7 mouse cellular contexts compared by ENCODE assay signal in genomic region chr13:49216220-49216552, GRCm38 (mm10). TPM values are rescaled to one million over a fixed set of nuclear protein-coding genes. Genes with fewer than 3 reads are reported as not detected.
DNase-seq lines count a peak whose midpoint lies in the region; ATAC-seq and TF ChIP-seq lines count a peak whose summit lies in the region.

No protein-coding gene starts in this region.

- 0 out of 2 replicates have a peak, but pooled peaks cover 2% of the 10 kb centered on the region for H3K9me3 ChIP-seq in lung, postnatal 0 days (ENCODE audit: low read length)
- H3K9me3 ChIP-seq in forebrain, embryonic 11.5 days (ENCODE audit: control insufficient read depth, low read length) = peaks cover 2% of the 10 kb centered on the region; the same call in 1 of the 2 replicates
- no peaks in the 10 kb centered on the region for H3K9me3 ChIP-seq in limb, embryonic 15.5 days
- H3K9me3 ChIP-seq in stomach, embryonic 15.5 days = no peaks in the 10 kb centered on the region

- DNase-seq in lung, postnatal 0 days (ENCODE audit: low spot score) = no peak
- DNase-seq in lung, adult 18-20 months = no peak
- DNase-seq in forebrain, embryonic 11.5 days (ENCODE audit: low spot score) = no peak
- DNase-seq in ovary, postnatal 10 days (ENCODE audit: low spot score) = no peak
- no peak for DNase-seq in urinary bladder, postnatal 36 days (ENCODE audit: low spot score in 2 of 2)

- 5% methylated on average over 17 of the region's 17 CpGs for WGBS in lung, postnatal 0 days
- WGBS in forebrain, embryonic 11.5 days = 2% methylated on average over 17 of the region's 17 CpGs
- 4% methylated on average over 17 of the region's 17 CpGs for WGBS in limb, embryonic 15.5 days
- 5% methylated on average over 17 of the region's 17 CpGs for WGBS in stomach, embryonic 15.5 days

- peak overlapping the region; percentile 86 for H3K4me3 ChIP-seq in lung, postnatal 0 days (ENCODE audit: low read depth, low read length)
- H3K4me3 ChIP-seq in forebrain, embryonic 11.5 days (ENCODE audit: low read depth, low read length) = peak overlapping the region; percentile 59
- H3K4me3 ChIP-seq in limb, embryonic 15.5 days = peak overlapping the region; percentile 92
- H3K4me3 ChIP-seq in stomach, embryonic 15.5 days (replicated peaks) = peak overlapping the region; percentile 73

- no peak for TF ChIP-seq CTCF in lung, postnatal 0 days (IDR thresholded peaks at IDR 0.05)

- peak overlapping the region; percentile 83 for H3K4me2 ChIP-seq in lung, postnatal 0 days (replicated peaks; ENCODE audit: low read depth, low read length)
- H3K4me2 ChIP-seq in forebrain, embryonic 11.5 days (ENCODE audit: low read depth, low read length, severe bottlenecking) = peak overlapping the region; percentile 87
- H3K4me2 ChIP-seq in limb, embryonic 15.5 days = peak overlapping the region; percentile 76
- H3K4me2 ChIP-seq in stomach, embryonic 15.5 days = peak overlapping the region; percentile 75

- peak; percentile 55 for ATAC-seq in lung, postnatal 0 days
- peak; percentile 68; the same call in 1 of the 2 replicates for ATAC-seq in forebrain, embryonic 11.5 days (replicated peaks; ENCODE audit: low FRiP score)
- peak; percentile 40; the same call in 1 of the 2 replicates for ATAC-seq in limb, embryonic 15.5 days (ENCODE audit: insufficient number of reproducible peaks, low FRiP score, low TSS enrichment, low read depth)
- ATAC-seq in stomach, embryonic 15.5 days (ENCODE audit: insufficient read depth, low FRiP score, low read depth) = peak; percentile 64

- peaks cover 15% of the 10 kb centered on the region; the same call in 1 of the 2 replicates for H3K4me1 ChIP-seq in lung, postnatal 0 days (ENCODE audit: insufficient read depth, low read depth, low read length)
- H3K4me1 ChIP-seq in forebrain, embryonic 11.5 days (replicated peaks; ENCODE audit: control insufficient read depth, insufficient read depth, low read length) = peaks cover 10% of the 10 kb centered on the region
- peaks cover 35% of the 10 kb centered on the region for H3K4me1 ChIP-seq in limb, embryonic 15.5 days
- peaks cover 27% of the 10 kb centered on the region for H3K4me1 ChIP-seq in stomach, embryonic 15.5 days

- H3K36me3 ChIP-seq in lung, postnatal 0 days (ENCODE audit: insufficient read depth, low read length) = no peaks in the 10 kb centered on the region
- no peaks in the 10 kb centered on the region for H3K36me3 ChIP-seq in forebrain, embryonic 11.5 days (ENCODE audit: control insufficient read depth, insufficient read depth, low read length)
- 0 out of 2 replicates have a peak, but pooled peaks cover 4% of the 10 kb centered on the region for H3K36me3 ChIP-seq in limb, embryonic 15.5 days
- H3K36me3 ChIP-seq in stomach, embryonic 15.5 days = no peaks in the 10 kb centered on the region

- H3K9ac ChIP-seq in lung, postnatal 0 days (replicated peaks; ENCODE audit: low read depth) = peak overlapping the region; percentile 83; the same call in 1 of the 2 replicates
- peak overlapping the region; percentile 14; the same call in 1 of the 2 replicates for H3K9ac ChIP-seq in forebrain, embryonic 11.5 days (ENCODE audit: low read length)
- peak overlapping the region; percentile 71 for H3K9ac ChIP-seq in limb, embryonic 15.5 days
- H3K9ac ChIP-seq in stomach, embryonic 15.5 days = peak overlapping the region; percentile 9; the same call in 1 of the 2 replicates

- TF ChIP-seq EP300 in lung, postnatal 0 days (IDR thresholded peaks at IDR 0.05) = no peak

- H3K27me3 ChIP-seq in lung, postnatal 0 days (replicated peaks; ENCODE audit: insufficient read depth, low read length) = no peaks in the 10 kb centered on the region
- peaks cover 2% of the 10 kb centered on the region; the same call in 1 of the 2 replicates for H3K27me3 ChIP-seq in forebrain, embryonic 11.5 days (ENCODE audit: control insufficient read depth, insufficient read depth, low read length)
- H3K27me3 ChIP-seq in limb, embryonic 15.5 days = no peaks in the 10 kb centered on the region
- H3K27me3 ChIP-seq in stomach, embryonic 15.5 days (replicated peaks) = no peaks in the 10 kb centered on the region

- H3K27ac ChIP-seq in lung, postnatal 0 days (ENCODE audit: low read length) = peak overlapping the region; percentile 89
- no peak overlapping the region for H3K27ac ChIP-seq in forebrain, embryonic 11.5 days (ENCODE audit: low read depth, low read length)
- H3K27ac ChIP-seq in limb, embryonic 15.5 days = peak overlapping the region; percentile 87
- peak overlapping the region; percentile 78 for H3K27ac ChIP-seq in stomach, embryonic 15.5 days

RNA-seq across cellular contexts. Expression of gene Card19, which starts 0.3 kb away (rescaled TPM):
- 90.4 and 112 TPM in 2 replicates for polyA plus RNA-seq in lung, postnatal 0 days (2015; fragmentation: Nextera tagmentation; extraction: Ambion mirVana)
- 18.9 and 19.6 TPM in 2 replicates for polyA plus RNA-seq in forebrain, embryonic 11.5 days (2014; fragmentation: Nextera tagmentation; extraction: Ambion mirVana)
- polyA plus RNA-seq in limb, embryonic 15.5 days (2015; fragmentation: Nextera tagmentation; extraction: Ambion mirVana) = 64.6 and 76.8 TPM in 2 replicates
- 50.5 and 52.4 TPM in 2 replicates for polyA plus RNA-seq in stomach, embryonic 15.5 days (2015; fragmentation: Nextera tagmentation; extraction: Ambion mirVana)

RNA-seq across cellular contexts. Expression of gene Ninj1, which starts 28.9 kb away (rescaled TPM):
- polyA plus RNA-seq in lung, postnatal 0 days (2015; fragmentation: Nextera tagmentation; extraction: Ambion mirVana) = 66.3 and 72.0 TPM in 2 replicates
- polyA plus RNA-seq in forebrain, embryonic 11.5 days (2014; fragmentation: Nextera tagmentation; extraction: Ambion mirVana) = 19.6 and 23.8 TPM in 2 replicates
- 56.0 and 62.4 TPM in 2 replicates for polyA plus RNA-seq in limb, embryonic 15.5 days (2015; fragmentation: Nextera tagmentation; extraction: Ambion mirVana)
- polyA plus RNA-seq in stomach, embryonic 15.5 days (2015; fragmentation: Nextera tagmentation; extraction: Ambion mirVana) = 52.5 and 54.3 TPM in 2 replicates

RNA-seq across cellular contexts. Expression of gene Susd3, which starts 32.3 kb away (rescaled TPM):
- polyA plus RNA-seq in lung, postnatal 0 days (2015; fragmentation: Nextera tagmentation; extraction: Ambion mirVana) = 2.5 TPM in 2 replicates
- polyA plus RNA-seq in forebrain, embryonic 11.5 days (2014; fragmentation: Nextera tagmentation; extraction: Ambion mirVana) = 0.32 and 1.4 TPM in 2 replicates
- 1.9 and 2.0 TPM in 2 replicates for polyA plus RNA-seq in limb, embryonic 15.5 days (2015; fragmentation: Nextera tagmentation; extraction: Ambion mirVana)
- 1.5 and 2.3 TPM in 2 replicates for polyA plus RNA-seq in stomach, embryonic 15.5 days (2015; fragmentation: Nextera tagmentation; extraction: Ambion mirVana)

Comparison
In these comparisons a context has a peak if more than half of its experiments do, and no peak if none do; other contexts are left out.
1. H3K9ac ChIP-seq: peak in every context shown above with its lines; median percentile 83 in lung, postnatal 0 days; 71 in limb, embryonic 15.5 days; 14 in forebrain, embryonic 11.5 days; 9 in stomach, embryonic 15.5 days.